Mouse (Mus musculus): ENCODE measurements at regions not wholly inside any gene's neighbourhood (a gene's known extent, or its start where the extent isn't known, plus 50 kb on each side); places are given as distances from the start of the nearest gene placed in this dataset.

- DNase-seq (ENCODE audit: inconsistent age in 2 of 2, low spot score in 1 of 2), result no peak
These were observed 365.4 kb downstream of the Etnk1 start for GRCm38 (mm10) chr6:143532380-143532779.

- no peak for DNase-seq (ENCODE audit: inconsistent age in 2 of 2, low spot score in 1 of 2)
These were observed 368.2 kb downstream of the Etnk1 start for GRCm38 (mm10) chr6:143535265-143535664.

GRCm38 (mm10) chr6:143535726-143536125, 368.7 kb downstream of the Etnk1 start:
- no peak for DNase-seq (ENCODE audit: inconsistent age in 2 of 2, low spot score in 1 of 2)

GRCm38 (mm10) chr6:143536525-143537293, 369.7 kb downstream of the Etnk1 start:
- DNase-seq (ENCODE audit: inconsistent age in 2 of 2, low spot score in 1 of 2), result no peak

- DNase-seq (ENCODE audit: inconsistent age in 2 of 2, low spot score in 1 of 2), result no peak
These were observed 380.4 kb downstream of the Etnk1 start for GRCm38 (mm10) chr6:143547406-143547903.

- no peak for DNase-seq (ENCODE audit: inconsistent age in 2 of 2, low spot score in 1 of 2)
These were observed 387.9 kb downstream of the Etnk1 start for GRCm38 (mm10) chr6:143554946-143555345.

- DNase-seq (ENCODE audit: inconsistent age in 2 of 2, low spot score in 1 of 2), result no peak
These were observed 391.2 kb downstream of the Etnk1 start for GRCm38 (mm10) chr6:143558046-143558884.

GRCm38 (mm10) chr6:143559316-143559715, 392.3 kb downstream of the Etnk1 start:
- DNase-seq (ENCODE audit: inconsistent age in 2 of 2, low spot score in 1 of 2), result no peak

- no peak for DNase-seq (ENCODE audit: inconsistent age in 2 of 2, low spot score in 1 of 2)
These were observed 394.5 kb downstream of the Etnk1 start for GRCm38 (mm10) chr6:143561316-143562088.

GRCm38 (mm10) chr6:143571356-143572115, 404.5 kb downstream of the Etnk1 start:
- no peak for DNase-seq (ENCODE audit: inconsistent age in 2 of 2, low spot score in 1 of 2)

- DNase-seq (ENCODE audit: inconsistent age in 2 of 2, low spot score in 1 of 2), result no peak
These were observed 412.2 kb downstream of the Etnk1 start for GRCm38 (mm10) chr6:143579223-143579622.

- no peak for DNase-seq (ENCODE audit: inconsistent age in 2 of 2, low spot score in 1 of 2)
These were observed 422.6 kb downstream of the Etnk1 start for GRCm38 (mm10) chr6:143589666-143590065.

GRCm38 (mm10) chr6:143590231-143590630, 423.2 kb downstream of the Etnk1 start:
- no peak for DNase-seq (ENCODE audit: inconsistent age in 2 of 2, low spot score in 1 of 2)

GRCm38 (mm10) chr6:143592490-143592889, 425.5 kb downstream of the Etnk1 start:
- DNase-seq (ENCODE audit: inconsistent age in 2 of 2, low spot score in 1 of 2), result no peak

- no peak for DNase-seq (ENCODE audit: inconsistent age in 2 of 2, low spot score in 1 of 2)
These were observed 428.5 kb downstream of the Etnk1 start for GRCm38 (mm10) chr6:143595486-143595885.

GRCm38 (mm10) chr6:143597414-143597813, 430.4 kb downstream of the Etnk1 start:
- DNase-seq (ENCODE audit: inconsistent age in 2 of 2, low spot score in 1 of 2), result no peak

GRCm38 (mm10) chr6:143598916-143599315, 431.9 kb downstream of the Etnk1 start:
- DNase-seq (ENCODE audit: inconsistent age in 2 of 2, low spot score in 1 of 2), result no peak

GRCm38 (mm10) chr6:143609100-143609499, 442.1 kb downstream of the Etnk1 start:
- peak; percentile 15 to 68 for DNase-seq (ENCODE audit: inconsistent age in 2 of 2, low spot score in 1 of 2)

- DNase-seq (ENCODE audit: inconsistent age in 2 of 2, low spot score in 1 of 2), result no peak
These were observed 445.9 kb downstream of the Etnk1 start for GRCm38 (mm10) chr6:143612966-143613365.

- DNase-seq (ENCODE audit: inconsistent age in 2 of 2, low spot score in 1 of 2), result peak; percentile 11 to 63
These were observed 447.5 kb downstream of the Etnk1 start for GRCm38 (mm10) chr6:143614431-143614987.

Data from adrenal gland, adult (tissue).